Mouse (Mus musculus): Measurements from ENCODE around the gene Caskin1.

- TF ChIP-seq CTCF (IDR thresholded peaks at IDR 0.05; ENCODE audit: low read depth) (no peak), EP300 (IDR thresholded peaks at IDR 0.05; ENCODE audit: low read depth) (no peak)
These were observed 3.1 kb upstream of the Caskin1 start for GRCm38 (mm10) chr17:24485090-24485860.

Data from heart, postnatal 0 days (tissue).